ENCODE assay signal across 9 mouse cellular contexts in the genomic region with DNA sequence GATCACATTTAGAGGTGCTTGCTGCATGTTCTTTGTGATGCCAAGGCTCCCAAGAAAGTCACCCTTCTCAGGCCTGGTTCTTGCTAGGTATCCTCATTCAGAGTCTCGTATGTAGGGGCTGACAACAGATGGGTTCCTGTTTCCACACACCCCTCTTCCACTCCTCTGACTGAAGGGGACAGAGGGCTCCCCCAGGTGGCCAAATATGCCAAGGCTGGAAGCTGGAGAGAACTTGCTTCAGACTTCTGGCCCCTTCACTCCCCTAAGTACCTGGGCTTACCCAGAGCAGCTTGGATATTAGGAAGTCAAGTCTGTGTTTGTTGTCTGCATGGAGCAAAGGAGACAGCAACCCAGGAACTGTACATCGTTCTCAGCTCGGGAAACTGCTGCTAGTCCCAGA. TPM values are rescaled to one million over a fixed set of nuclear protein-coding genes. Genes with fewer than 3 reads are reported as not detected.
DNase-seq lines count a peak whose midpoint lies in the region; ATAC-seq and TF ChIP-seq lines count a peak whose summit lies in the region.
"Had no signal": no experiment of that assay in that cellular context is flagged by ENCODE, and none has a peak within 500 bp of the region (broad histone marks: within the 10 kb centered on the region; RNA-seq: fewer than 3 reads in every experiment).

No protein-coding gene starts in this region.

- H3K36me3 ChIP-seq in embryonic facial prominence, embryonic 10.5 days (replicated peaks): no peaks in the 10 kb centered on the region
- no peaks in the 10 kb centered on the region for H3K36me3 ChIP-seq in liver, postnatal 0 days (replicated peaks; ENCODE audit: insufficient read depth, low read length)
- H3K36me3 ChIP-seq: limb, embryonic 15.5 days had no signal

- no peak for ATAC-seq in liver, postnatal 0 days

- no peaks in the 10 kb centered on the region for H3K27me3 ChIP-seq in embryonic facial prominence, embryonic 10.5 days (replicated peaks; ENCODE audit: low read depth, poor library complexity, severe bottlenecking)
- H3K27me3 ChIP-seq in liver, postnatal 0 days (ENCODE audit: insufficient read depth, low read length): no peaks in the 10 kb centered on the region
- H3K27me3 ChIP-seq: limb, embryonic 15.5 days had no signal

- H3K9ac ChIP-seq in liver, postnatal 0 days (replicated peaks): no peak overlapping the region
- H3K9ac ChIP-seq: limb, embryonic 15.5 days had no signal

- H3K9me3 ChIP-seq in embryonic facial prominence, embryonic 10.5 days: no peaks in the 10 kb centered on the region
- no peaks in the 10 kb centered on the region for H3K9me3 ChIP-seq in liver, postnatal 0 days (ENCODE audit: low read length)
- H3K9me3 ChIP-seq: limb, embryonic 15.5 days had no signal

- H3K4me1 ChIP-seq in embryonic facial prominence, embryonic 10.5 days: peaks cover 61% of the 10 kb centered on the region
- peaks cover 68% of the 10 kb centered on the region for H3K4me1 ChIP-seq in liver, postnatal 0 days (ENCODE audit: insufficient read depth)

- DNase-seq in left cerebral cortex, adult 2 months (ENCODE audit: extremely low spot score in 1 of 2, low spot score in 2 of 2): peak in 1 of 2 experiments; percentile 56
- no peak for DNase-seq in left cerebral cortex, adult 11 months (ENCODE audit: low spot score)
- peak; percentile 86 for DNase-seq in NIH3T3 (ENCODE audit: low read depth)
- peak; percentile 64 for DNase-seq in embryonic facial prominence, embryonic 10.5 days (ENCODE audit: low spot score)
- peak; percentile 78 to 82 for DNase-seq in heart, postnatal 14 days
- DNase-seq in liver, postnatal 0 days: peak; percentile 79
- DNase-seq in spleen, adult 12 weeks (ENCODE audit: low spot score): peak; percentile 49
- no peak for DNase-seq in ovary, postnatal 10 days (ENCODE audit: low spot score)

- peak overlapping the region; percentile 30; the same call in 1 of the 2 replicates for H3K27ac ChIP-seq in left cerebral cortex, adult 2 months
- peak overlapping the region; percentile 7; the same call in 1 of the 2 replicates for H3K27ac ChIP-seq in embryonic facial prominence, embryonic 10.5 days (replicated peaks)
- H3K27ac ChIP-seq in liver, postnatal 0 days (ENCODE audit: low read depth): no peak overlapping the region

- TF ChIP-seq EP300 in liver, postnatal 0 days (IDR thresholded peaks at IDR 0.05; ENCODE audit: low read depth): no peak

- TF ChIP-seq CTCF in left cerebral cortex, adult 2 months (IDR thresholded peaks at IDR 0.05): peak; percentile 72
- TF ChIP-seq CTCF in liver, postnatal 0 days (IDR thresholded peaks at IDR 0.05; ENCODE audit: low read depth): peak; percentile 90

- no peak overlapping the region for H3K4me3 ChIP-seq in left cerebral cortex, adult 2 months
- no peak overlapping the region for H3K4me3 ChIP-seq in embryonic facial prominence, embryonic 10.5 days
- no peak overlapping the region for H3K4me3 ChIP-seq in liver, postnatal 0 days (ENCODE audit: low read depth, low read length)
- H3K4me3 ChIP-seq: limb, embryonic 15.5 days had no signal

- 49% methylated on average over 3 of the region's 3 CpGs for WGBS in embryonic facial prominence, embryonic 10.5 days
- WGBS in liver, postnatal 0 days (ENCODE audit: insufficient replicate concordance): 26% methylated on average over 3 of the region's 3 CpGs

- intact Hi-C loops in left cerebral cortex, adult 2 months (cut with DNase I): loop anchor here (2.0 kb wide), 1 partner anchor 27 kb away; no protein-coding TSS in a partner anchor
- intact Hi-C loops in heart, postnatal 14 days (cut with DNase I): loop anchor here (1.0 to 2.0 kb wide), 2 partner anchors 27 to 60 kb away; no protein-coding TSS in a partner anchor

- H3K4me2 ChIP-seq in liver, postnatal 0 days (ENCODE audit: low read depth, low read length): no peak overlapping the region
- H3K4me2 ChIP-seq: limb, embryonic 15.5 days had no signal

RNA-seq across cellular contexts. Expression of a gene that starts 26.6 kb away (rescaled TPM):
- total RNA-seq in left cerebral cortex, adult 2 months (2021): 100 to 1,000 TPM; 353 to 363 TPM
- 3,352 and 3,592 TPM in 2 replicates for polyA plus RNA-seq in embryonic facial prominence, embryonic 10.5 days (2016; fragmentation: Nextera tagmentation; extraction: Ambion mirVana)
- 100 to 1,000 TPM; 290 to 401 TPM for total RNA-seq in heart, postnatal 14 days (2021)
- 750 and 799 TPM in 2 replicates for polyA plus RNA-seq in liver, postnatal 0 days (2015; fragmentation: Nextera tagmentation; extraction: Ambion mirVana)

Comparison
In these comparisons a context has a peak if more than half of its experiments do, and no peak if none do; other contexts are left out.
1. DNase-seq: peak in NIH3T3 (single experiment), embryonic facial prominence, embryonic 10.5 days (single experiment), heart, postnatal 14 days (2 of 2), liver, postnatal 0 days (single experiment) and spleen, adult 12 weeks (single experiment); none in left cerebral cortex, adult 11 months (single experiment) and ovary, postnatal 10 days (single experiment).